Mouse (Mus musculus) retina, postnatal 1 day (tissue): ENCODE measurements at regions not wholly inside any gene's neighbourhood (a gene's known extent, or its start where the extent isn't known, plus 50 kb on each side); places are given as distances from the start of the nearest gene placed in this dataset.

Source experiments
- DNase-seq: peaks from one replicate; pipeline ENCODE4 v3.0.0-alpha.2; 2012

- no peak for DNase-seq
Observed at GRCm38 (mm10) chr9:83273361-83273975, 127.0 kb upstream of the Hmgn3 start.

GRCm38 (mm10) chr9:83265736-83266135 lies 119.3 kb upstream of the Hmgn3 start:
- no peak for DNase-seq

GRCm38 (mm10) chr9:83259511-83259910 lies 113.0 kb upstream of the Hmgn3 start:
- DNase-seq: no peak

- no peak for DNase-seq
Observed at GRCm38 (mm10) chr9:83258986-83259385, 112.5 kb upstream of the Hmgn3 start.

GRCm38 (mm10) chr9:83258476-83258875 lies 112.0 kb upstream of the Hmgn3 start:
- no peak for DNase-seq

- DNase-seq: no peak
Observed at GRCm38 (mm10) chr9:83254356-83254755, 107.9 kb upstream of the Hmgn3 start.

GRCm38 (mm10) chr9:83253789-83254188 lies 107.3 kb upstream of the Hmgn3 start:
- no peak for DNase-seq

GRCm38 (mm10) chr9:83251793-83252192 lies 105.3 kb upstream of the Hmgn3 start:
- no peak for DNase-seq

- no peak for DNase-seq
Observed at GRCm38 (mm10) chr9:83249871-83250270, 103.4 kb upstream of the Hmgn3 start.

- no peak for DNase-seq
Observed at GRCm38 (mm10) chr9:83248164-83248730, 101.8 kb upstream of the Hmgn3 start.

- DNase-seq: no peak
Observed at GRCm38 (mm10) chr9:83247066-83247668, 100.7 kb upstream of the Hmgn3 start.

GRCm38 (mm10) chr9:83241119-83241518 lies 94.6 kb upstream of the Hmgn3 start:
- DNase-seq: no peak

GRCm38 (mm10) chr9:83239097-83239496 lies 92.6 kb upstream of the Hmgn3 start:
- DNase-seq: no peak

GRCm38 (mm10) chr9:83221866-83222265 lies 75.4 kb upstream of the Hmgn3 start:
- DNase-seq: no peak

- no peak for DNase-seq
Observed at GRCm38 (mm10) chr9:83202583-83202982, 56.1 kb upstream of the Hmgn3 start.

GRCm38 (mm10) chr9:83199771-83200170 lies 53.3 kb upstream of the Hmgn3 start:
- DNase-seq: no peak

- no peak for DNase-seq
Observed at GRCm38 (mm10) chr9:83199176-83199575, 52.7 kb upstream of the Hmgn3 start.

- DNase-seq: no peak
Observed at GRCm38 (mm10) chr9:83197013-83197412, 50.5 kb upstream of the Hmgn3 start.
